ENCODE assay signal across 8 mouse cellular contexts in genomic region chr13:58402744-58403110, GRCm38 (mm10). TPM values are rescaled to one million over a fixed set of nuclear protein-coding genes. Genes with fewer than 3 reads are reported as not detected.
DNase-seq lines count a peak whose midpoint lies in the region; ATAC-seq lines count a peak whose summit lies in the region.

No protein-coding gene starts in this region.

- H3K4me1 ChIP-seq in kidney, embryonic 15.5 days: peaks cover 18% of the 10 kb centered on the region
- H3K4me1 ChIP-seq in intestine, embryonic 15.5 days (replicated peaks): no peaks in the 10 kb centered on the region
- H3K4me1 ChIP-seq in midbrain, embryonic 15.5 days: peaks cover 7% of the 10 kb centered on the region

- peak overlapping the region; percentile 99 for H3K27ac ChIP-seq in kidney, embryonic 15.5 days
- peak overlapping the region; percentile 97 for H3K27ac ChIP-seq in intestine, embryonic 15.5 days
- peak overlapping the region; percentile 100 for H3K27ac ChIP-seq in midbrain, embryonic 15.5 days

- no peaks in the 10 kb centered on the region for H3K9me3 ChIP-seq in kidney, embryonic 15.5 days (replicated peaks)
- H3K9me3 ChIP-seq in intestine, embryonic 15.5 days: no peaks in the 10 kb centered on the region
- no peaks in the 10 kb centered on the region for H3K9me3 ChIP-seq in midbrain, embryonic 15.5 days

- peak overlapping the region; percentile 63 for H3K4me2 ChIP-seq in kidney, embryonic 15.5 days
- peak overlapping the region; percentile 57 for H3K4me2 ChIP-seq in intestine, embryonic 15.5 days (replicated peaks)
- H3K4me2 ChIP-seq in midbrain, embryonic 15.5 days: peak overlapping the region; percentile 53

- no peak for DNase-seq in kidney, adult 9 months
- no peak for DNase-seq in embryo, embryonic 9.5 days (ENCODE audit: extremely low spot score)
- DNase-seq in embryo, embryonic 11 days: no peak

- H3K36me3 ChIP-seq in kidney, embryonic 15.5 days: peaks cover 16% of the 10 kb centered on the region
- no peaks in the 10 kb centered on the region for H3K36me3 ChIP-seq in intestine, embryonic 15.5 days
- H3K36me3 ChIP-seq in midbrain, embryonic 15.5 days (replicated peaks): peaks cover under 1% of the 10 kb centered on the region; the same call in 1 of the 2 replicates

- WGBS in kidney, embryonic 15.5 days: under 1% methylated on average over 45 of the region's 48 CpGs
- 0% methylated on average over 34 of the region's 48 CpGs for WGBS in intestine, embryonic 15.5 days
- under 1% methylated on average over 45 of the region's 48 CpGs for WGBS in midbrain, embryonic 15.5 days

- peak overlapping the region; percentile 100 for H3K9ac ChIP-seq in kidney, embryonic 15.5 days
- H3K9ac ChIP-seq in intestine, embryonic 15.5 days: peak overlapping the region; percentile 99
- H3K9ac ChIP-seq in midbrain, embryonic 15.5 days: peak overlapping the region; percentile 99

- peak; percentile 72; the same call in 1 of the 2 replicates for ATAC-seq in kidney, embryonic 15.5 days (replicated peaks; ENCODE audit: low FRiP score)
- ATAC-seq in common myeloid progenitor, adult 5-6 weeks (replicated peaks; ENCODE audit: low read depth, poor library complexity, severe bottlenecking): 0 out of 2 replicates have a peak, but pooled peaks have one; percentile 7
- ATAC-seq in intestine, embryonic 15.5 days: peak; percentile 83
- no peak for ATAC-seq in midbrain, embryonic 15.5 days (replicated peaks)
- ATAC-seq in granulocyte monocyte progenitor cell, adult 5-6 weeks (replicated peaks; ENCODE audit: poor library complexity, severe bottlenecking): no peak; the same call in 1 of the 2 replicates

- no peaks in the 10 kb centered on the region for H3K27me3 ChIP-seq in kidney, embryonic 15.5 days
- no peaks in the 10 kb centered on the region for H3K27me3 ChIP-seq in intestine, embryonic 15.5 days (replicated peaks)
- H3K27me3 ChIP-seq in midbrain, embryonic 15.5 days (replicated peaks): no peaks in the 10 kb centered on the region

- peak overlapping the region; percentile 98 for H3K4me3 ChIP-seq in kidney, embryonic 15.5 days (replicated peaks)
- H3K4me3 ChIP-seq in intestine, embryonic 15.5 days (replicated peaks): peak overlapping the region; percentile 97
- peak overlapping the region; percentile 100 for H3K4me3 ChIP-seq in midbrain, embryonic 15.5 days

RNA-seq across cellular contexts. Expression of gene Hnrnpk, which starts 0.4 kb away (rescaled TPM):
- 1,666 and 1,742 TPM in 2 replicates for polyA plus RNA-seq in kidney, embryonic 15.5 days (2015; fragmentation: Nextera tagmentation; extraction: Ambion mirVana)
- total RNA-seq in common myeloid progenitor, adult 5-6 weeks (2017): 2,083 and 2,160 TPM in 2 replicates
- polyA plus RNA-seq in intestine, embryonic 15.5 days (2015; fragmentation: Nextera tagmentation; extraction: Ambion mirVana): 1,180 and 1,388 TPM in 2 replicates
- 1,347 and 1,359 TPM in 2 replicates for polyA plus RNA-seq in midbrain, embryonic 15.5 days (2015; fragmentation: Nextera tagmentation; extraction: Ambion mirVana)
- total RNA-seq in granulocyte monocyte progenitor cell, adult 5-6 weeks (2014; fragmentation: Nextera tagmentation): 748 and 806 TPM in 2 replicates
- 1,667 and 2,102 TPM in 2 replicates for total RNA-seq in granulocyte monocyte progenitor cell, adult 5-6 weeks (2017)

RNA-seq across cellular contexts. Expression of gene Rmi1, which starts 0.7 kb away (rescaled TPM):
- 26.2 and 27.3 TPM in 2 replicates for polyA plus RNA-seq in kidney, embryonic 15.5 days (2015; fragmentation: Nextera tagmentation; extraction: Ambion mirVana)
- 22.6 and 31.9 TPM in 2 replicates for total RNA-seq in common myeloid progenitor, adult 5-6 weeks (2017)
- 21.5 and 25.7 TPM in 2 replicates for polyA plus RNA-seq in intestine, embryonic 15.5 days (2015; fragmentation: Nextera tagmentation; extraction: Ambion mirVana)
- polyA plus RNA-seq in midbrain, embryonic 15.5 days (2015; fragmentation: Nextera tagmentation; extraction: Ambion mirVana): 20.8 and 22.2 TPM in 2 replicates
- 34.7 and 36.1 TPM in 2 replicates for total RNA-seq in granulocyte monocyte progenitor cell, adult 5-6 weeks (2014; fragmentation: Nextera tagmentation)
- total RNA-seq in granulocyte monocyte progenitor cell, adult 5-6 weeks (2017): 20.0 and 22.8 TPM in 2 replicates

RNA-seq across cellular contexts. Expression of gene 2210016F16Rik, which starts 17.7 kb away (rescaled TPM):
- polyA plus RNA-seq in kidney, embryonic 15.5 days (2015; fragmentation: Nextera tagmentation; extraction: Ambion mirVana): 28.9 and 29.5 TPM in 2 replicates
- 10.2 and 14.8 TPM in 2 replicates for total RNA-seq in common myeloid progenitor, adult 5-6 weeks (2017)
- 42.1 and 44.1 TPM in 2 replicates for polyA plus RNA-seq in intestine, embryonic 15.5 days (2015; fragmentation: Nextera tagmentation; extraction: Ambion mirVana)
- 20.6 and 22.6 TPM in 2 replicates for polyA plus RNA-seq in midbrain, embryonic 15.5 days (2015; fragmentation: Nextera tagmentation; extraction: Ambion mirVana)
- 12.2 and 17.8 TPM in 2 replicates for total RNA-seq in granulocyte monocyte progenitor cell, adult 5-6 weeks (2014; fragmentation: Nextera tagmentation)
- total RNA-seq in granulocyte monocyte progenitor cell, adult 5-6 weeks (2017): 10.6 and 16.6 TPM in 2 replicates

RNA-seq across cellular contexts. Expression of gene Kif27, which starts 43.8 kb away (rescaled TPM):
- 0.77 and 0.81 TPM in 2 replicates for polyA plus RNA-seq in kidney, embryonic 15.5 days (2015; fragmentation: Nextera tagmentation; extraction: Ambion mirVana)
- 0.39 TPM in 1 of 2 replicates, not detected in the other for total RNA-seq in common myeloid progenitor, adult 5-6 weeks (2017)
- polyA plus RNA-seq in intestine, embryonic 15.5 days (2015; fragmentation: Nextera tagmentation; extraction: Ambion mirVana): 0.40 and 0.69 TPM in 2 replicates
- polyA plus RNA-seq in midbrain, embryonic 15.5 days (2015; fragmentation: Nextera tagmentation; extraction: Ambion mirVana): 1.8 and 1.9 TPM in 2 replicates
- not detected in 2 replicates for total RNA-seq in granulocyte monocyte progenitor cell, adult 5-6 weeks (2014; fragmentation: Nextera tagmentation)
- total RNA-seq in granulocyte monocyte progenitor cell, adult 5-6 weeks (2017): not detected in 2 replicates

Comparison
In these comparisons a context has a peak if more than half of its experiments do, and no peak if none do; other contexts are left out.
1. ATAC-seq: peak in kidney, embryonic 15.5 days (single experiment), common myeloid progenitor, adult 5-6 weeks (single experiment) and intestine, embryonic 15.5 days (single experiment); none in midbrain, embryonic 15.5 days (single experiment) and granulocyte monocyte progenitor cell, adult 5-6 weeks (single experiment).
2. Peak in every context shown above with its lines, with median percentiles within 50 percentile points of each other: H3K27ac ChIP-seq, H3K4me2 ChIP-seq, H3K4me3 ChIP-seq and H3K9ac ChIP-seq.